Mouse (Mus musculus): ENCODE measurements around the gene Dab1.

Gene Dab1

DNA sequence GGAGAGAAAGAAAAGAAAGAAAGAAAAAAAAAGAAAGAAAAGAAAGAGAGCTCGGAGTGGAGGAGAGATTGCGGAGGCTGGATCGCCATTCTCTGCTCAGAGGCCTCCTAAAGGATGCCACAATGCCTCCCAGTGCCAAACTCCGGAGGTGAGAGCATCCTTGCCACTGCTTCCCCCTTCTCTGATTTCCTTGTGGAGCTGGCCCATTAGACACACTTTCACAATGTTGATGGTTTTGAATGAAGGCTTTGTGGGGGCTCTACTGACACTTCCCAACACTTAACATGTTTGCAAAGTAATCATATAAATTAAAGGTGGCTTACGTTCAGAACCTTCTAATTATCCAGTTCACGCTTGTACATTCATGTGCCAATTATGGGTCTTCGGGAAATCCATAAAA, 749.9 kb downstream of the Dab1 start:
- DNase-seq (ENCODE audit: low spot score): no peak

DNA sequence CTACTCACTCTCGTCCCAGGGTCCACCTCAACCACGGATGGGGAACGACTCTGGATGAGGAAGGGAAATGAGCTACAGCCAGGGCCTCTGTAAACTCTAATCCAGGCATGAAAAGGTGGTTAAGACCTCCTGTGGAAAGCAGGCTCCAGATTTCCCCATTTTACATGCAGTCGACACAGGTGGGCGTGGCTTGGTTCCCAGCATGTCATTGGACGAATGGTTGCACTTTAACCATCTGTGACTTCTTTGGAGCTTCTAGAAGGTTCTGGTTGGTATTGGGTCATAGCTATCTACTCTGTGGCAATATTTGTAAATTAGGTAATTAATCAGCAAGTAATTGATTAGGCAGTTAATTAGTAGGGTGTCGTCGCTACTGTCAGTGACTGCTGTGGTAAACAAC, 752.0 kb downstream of the Dab1 start:
- DNase-seq (ENCODE audit: low spot score): no peak

DNA sequence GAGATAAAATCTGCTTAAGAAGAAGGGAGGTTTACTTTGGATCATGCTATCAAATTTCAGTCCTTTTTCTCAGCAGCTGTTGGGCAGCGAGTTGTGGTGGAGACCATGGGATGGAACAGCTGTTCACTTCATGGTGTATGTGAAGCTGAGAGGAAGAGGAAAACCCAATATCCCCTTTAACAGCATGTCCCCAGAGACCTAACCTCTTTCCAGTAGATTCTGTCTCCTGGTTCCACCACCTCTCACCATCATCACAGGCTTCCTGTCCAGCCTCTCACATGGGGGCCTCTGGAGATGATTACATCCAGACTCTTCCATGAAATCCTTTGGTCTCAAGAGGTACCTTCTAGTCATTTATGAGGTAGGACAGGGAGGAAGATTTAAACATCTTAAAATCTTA, 755.0 kb downstream of the Dab1 start:
- DNase-seq (ENCODE audit: low spot score): no peak

DNA sequence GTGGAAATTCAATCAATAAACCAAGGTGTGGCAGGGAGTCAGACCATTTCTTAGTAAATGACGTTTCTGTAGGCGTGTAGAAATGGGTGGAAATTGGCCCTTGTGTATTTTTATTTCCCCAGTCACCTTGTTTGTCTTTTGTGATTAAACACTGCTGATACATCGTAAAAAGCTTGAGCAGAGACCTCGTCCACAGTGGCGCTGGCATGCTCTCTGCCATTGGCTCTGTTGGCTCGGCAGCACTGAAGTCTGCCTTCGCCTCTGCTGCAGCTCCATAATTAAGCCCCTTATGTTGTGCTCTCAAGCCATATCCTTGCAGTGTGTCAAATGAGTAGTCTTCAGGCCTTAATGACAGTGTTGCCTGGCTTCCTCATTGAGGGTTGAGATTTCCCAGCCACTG, 765.5 kb downstream of the Dab1 start:
- no peak for DNase-seq (ENCODE audit: low spot score)

DNA sequence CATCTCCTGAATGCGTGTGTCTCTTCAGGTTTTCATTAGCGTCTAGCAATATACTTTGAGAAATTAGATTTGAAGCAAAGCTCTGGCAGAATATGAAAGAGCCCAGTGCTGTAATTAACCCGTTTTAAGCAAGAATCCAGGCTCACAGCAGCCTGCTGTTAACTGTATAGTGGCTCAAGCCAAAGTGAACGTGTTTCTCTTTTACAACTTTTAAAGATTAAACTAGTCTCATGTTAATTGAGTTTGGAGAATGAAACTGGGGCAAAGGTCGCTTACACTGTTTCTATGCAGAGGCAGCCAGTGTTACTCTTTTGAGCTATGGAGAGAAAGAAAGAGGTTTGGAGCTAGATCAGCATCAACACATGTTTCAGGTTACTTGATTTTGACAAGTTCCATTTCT, 766.1 kb downstream of the Dab1 start:
- no peak for DNase-seq (ENCODE audit: low spot score)

DNA sequence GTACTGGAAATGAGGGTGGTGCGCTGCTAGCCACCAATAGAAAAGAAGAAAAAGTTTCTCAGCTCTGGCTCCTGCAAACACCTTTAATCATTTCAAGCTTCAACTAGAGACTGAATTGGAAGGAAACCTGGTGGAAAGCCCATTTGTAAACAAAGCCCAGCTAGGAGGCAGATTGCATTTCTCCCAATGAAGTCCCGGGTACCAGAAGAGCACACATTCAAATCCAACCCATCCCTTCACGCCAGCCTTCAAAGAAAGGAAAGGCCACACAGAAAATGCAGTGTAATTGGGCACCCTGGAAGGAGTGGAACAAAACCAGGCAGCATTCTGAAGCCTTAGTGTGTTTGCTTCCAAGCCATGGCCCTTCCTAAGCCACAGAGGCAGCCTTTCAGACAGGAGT, 776.4 kb downstream of the Dab1 start:
- no peak for DNase-seq (ENCODE audit: low spot score)

DNA sequence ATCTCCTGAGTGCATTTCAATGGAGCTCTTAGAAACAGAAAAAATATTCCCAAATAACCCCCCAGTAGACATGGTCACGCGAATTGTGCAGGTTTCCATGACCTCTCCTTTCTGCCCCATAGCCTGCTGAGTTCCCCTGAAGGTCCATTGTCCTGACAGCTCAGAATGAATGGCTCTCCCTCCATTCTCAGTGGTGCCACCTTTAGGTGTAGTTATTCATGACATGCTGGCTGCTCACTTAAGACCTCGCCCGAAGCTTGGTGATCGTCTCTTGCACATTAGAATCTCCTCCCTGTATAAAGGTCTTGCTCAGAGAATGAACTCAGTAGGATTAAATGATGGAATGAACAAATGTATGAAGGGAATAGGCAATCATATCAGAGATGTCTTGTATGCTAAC, 776.9 kb downstream of the Dab1 start:
- no peak for DNase-seq (ENCODE audit: low spot score)

DNA sequence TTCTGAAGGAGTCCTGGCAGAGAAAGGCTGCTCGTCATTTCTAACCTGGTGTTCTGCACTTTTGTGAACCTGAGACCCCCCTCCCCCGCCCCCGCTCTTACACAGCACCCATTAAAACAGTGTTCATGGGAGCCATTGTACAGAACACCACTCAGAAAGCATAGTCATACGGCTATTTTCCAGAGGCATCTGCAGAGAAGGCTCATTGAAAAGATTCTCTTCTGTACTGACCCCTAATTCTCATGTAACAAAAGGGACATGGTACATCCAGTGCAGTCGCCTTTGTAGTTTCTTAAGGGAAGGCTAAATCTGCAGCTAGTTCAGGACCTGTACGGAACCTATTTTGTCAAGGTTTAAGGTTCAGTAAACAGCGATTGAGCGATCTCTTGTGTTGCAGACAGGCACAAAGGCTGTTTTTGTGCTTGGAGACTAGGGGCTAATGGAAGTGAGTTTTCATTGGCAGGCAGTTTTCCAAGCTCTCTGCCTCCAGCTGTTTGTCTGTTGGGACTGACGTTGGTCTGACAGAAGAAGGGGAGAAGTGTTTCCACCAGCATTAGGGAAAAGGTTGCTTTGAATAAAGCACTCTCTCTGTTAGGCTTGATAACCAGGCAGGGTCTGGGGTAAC, 780.1 kb downstream of the Dab1 start:
- DNase-seq (ENCODE audit: low spot score): no peak

DNA sequence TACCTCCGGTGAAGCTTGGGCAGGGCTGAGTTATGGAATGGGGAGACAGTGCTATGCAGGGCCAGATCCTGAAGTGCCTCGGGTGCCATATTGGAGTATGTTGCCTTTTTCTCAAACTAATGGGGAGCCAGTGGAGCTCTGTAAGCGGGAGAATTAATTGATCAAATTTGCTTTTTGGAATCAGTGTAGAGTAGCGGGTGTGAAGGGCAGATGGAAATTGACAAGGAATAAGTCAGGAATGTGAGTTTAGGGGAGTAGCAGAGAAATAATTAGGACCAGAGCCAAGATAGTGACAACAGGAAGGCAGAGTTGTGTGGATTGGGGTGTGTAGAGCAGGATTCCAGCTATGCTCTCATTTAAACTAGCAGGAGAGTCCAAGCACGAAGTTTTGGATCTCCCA, 784.9 kb downstream of the Dab1 start:
- DNase-seq (ENCODE audit: low spot score): no peak

DNA sequence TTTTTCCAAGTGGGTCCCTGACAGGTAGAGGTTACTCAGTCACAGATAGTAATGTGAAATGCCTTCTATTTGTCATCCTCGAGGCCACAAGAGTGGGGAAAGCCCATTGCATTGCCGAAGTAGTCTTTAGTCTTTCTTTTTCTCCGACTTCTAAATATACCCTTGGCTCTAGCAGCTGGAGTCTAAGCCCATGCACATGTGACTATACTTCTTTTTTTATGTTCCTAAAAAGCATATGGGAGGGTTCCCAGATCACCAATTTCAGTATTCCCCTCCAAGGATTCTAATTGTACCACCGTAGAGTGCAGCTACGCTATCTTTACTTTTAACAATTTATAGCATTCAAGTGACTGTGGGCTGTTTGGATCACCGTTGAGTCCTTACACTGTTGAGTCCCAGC, 791.8 kb downstream of the Dab1 start:
- no peak for DNase-seq (ENCODE audit: low spot score)

DNA sequence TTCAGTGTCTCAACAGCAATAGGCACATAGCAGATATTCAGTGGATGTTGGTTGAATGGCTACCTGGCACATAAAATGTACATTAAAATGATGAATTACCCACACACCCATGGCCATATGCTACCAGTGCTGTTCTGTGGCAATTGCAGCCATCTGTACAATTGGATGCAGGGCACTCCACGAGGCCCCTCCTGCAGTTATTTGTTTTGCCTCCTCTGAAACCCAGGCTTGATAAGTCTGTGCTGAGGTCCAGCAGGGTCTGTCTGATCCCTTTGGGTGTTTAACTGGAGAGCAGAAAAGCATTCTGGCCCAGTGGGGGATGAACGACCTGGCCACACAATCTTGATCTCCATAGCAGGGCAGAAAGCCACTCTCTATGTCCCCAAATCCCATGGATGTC, 796.3 kb downstream of the Dab1 start:
- no peak for DNase-seq (ENCODE audit: low spot score)

DNA sequence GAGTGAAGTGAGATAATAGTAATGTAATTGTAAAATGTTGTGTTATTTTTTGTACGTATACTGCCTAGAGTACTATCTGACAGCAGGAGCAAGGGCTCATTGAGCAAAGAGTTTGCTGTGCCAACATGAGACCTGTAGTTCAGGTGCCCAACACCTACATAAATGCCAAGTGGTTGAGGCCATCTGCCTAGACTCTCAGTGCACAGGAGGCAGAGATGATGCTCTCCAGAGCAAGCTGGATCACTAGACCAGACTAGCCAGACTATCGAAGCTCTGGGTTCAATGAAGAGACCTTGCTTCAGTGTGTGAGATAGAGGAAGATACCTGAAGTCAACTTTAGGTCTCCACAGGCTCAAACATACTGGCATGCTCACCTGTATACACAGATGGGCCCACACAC, 799.2 kb downstream of the Dab1 start:
- DNase-seq (ENCODE audit: low spot score): no peak

DNA sequence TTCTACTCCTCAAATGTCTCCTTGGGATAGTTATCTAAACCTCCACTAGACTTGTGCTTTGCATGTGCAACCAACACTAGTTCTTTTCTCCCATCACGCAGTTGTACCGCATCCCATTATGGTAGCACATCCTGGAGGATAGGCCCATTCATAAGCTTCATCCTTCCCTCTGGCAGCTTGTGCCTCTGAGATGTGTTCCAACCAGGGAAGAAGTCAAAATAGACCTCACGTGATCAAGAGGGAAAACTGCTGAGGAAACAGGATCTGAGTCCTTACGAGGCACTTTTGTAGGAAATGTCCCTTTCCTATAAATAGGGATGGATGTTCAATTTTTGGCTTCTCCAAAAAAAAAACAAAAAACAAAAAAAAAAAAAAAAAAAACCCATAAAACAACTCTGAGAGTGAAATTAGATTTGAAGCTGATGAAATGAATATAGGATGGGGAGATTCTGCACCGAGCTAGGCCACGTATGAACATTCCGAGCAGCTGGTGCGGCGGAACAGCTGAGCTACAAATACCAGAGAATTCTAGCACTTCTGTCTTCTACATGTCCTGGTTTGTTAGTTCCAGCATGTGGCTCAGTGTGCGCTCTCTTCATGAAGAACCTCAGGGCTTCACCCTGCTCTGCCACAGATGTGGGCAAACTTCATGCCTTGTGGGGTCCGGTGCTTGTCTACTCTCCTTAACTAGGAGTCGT, 802.0 kb downstream of the Dab1 start:
- DNase-seq (ENCODE audit: low spot score): no peak

DNA sequence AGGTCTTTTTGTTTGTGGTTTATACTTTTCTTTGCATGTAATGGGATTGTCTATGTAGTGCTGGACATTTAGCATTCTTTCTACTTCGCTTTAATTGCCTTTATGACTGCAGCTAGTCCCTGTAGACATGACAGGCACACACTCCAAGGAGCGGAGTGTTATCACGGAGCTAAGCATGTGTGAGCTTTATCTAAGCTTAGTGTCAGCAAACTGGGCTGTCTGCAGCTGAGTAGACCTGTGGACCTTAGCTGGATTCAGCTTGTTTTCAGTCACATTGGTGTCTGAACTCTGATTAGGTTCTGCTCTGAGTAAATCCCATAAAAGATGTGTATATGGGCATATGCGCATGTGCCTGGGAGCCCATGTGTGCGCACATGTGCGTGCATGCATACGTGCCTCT, 810.0 kb downstream of the Dab1 start:
- DNase-seq (ENCODE audit: low spot score): no peak

DNA sequence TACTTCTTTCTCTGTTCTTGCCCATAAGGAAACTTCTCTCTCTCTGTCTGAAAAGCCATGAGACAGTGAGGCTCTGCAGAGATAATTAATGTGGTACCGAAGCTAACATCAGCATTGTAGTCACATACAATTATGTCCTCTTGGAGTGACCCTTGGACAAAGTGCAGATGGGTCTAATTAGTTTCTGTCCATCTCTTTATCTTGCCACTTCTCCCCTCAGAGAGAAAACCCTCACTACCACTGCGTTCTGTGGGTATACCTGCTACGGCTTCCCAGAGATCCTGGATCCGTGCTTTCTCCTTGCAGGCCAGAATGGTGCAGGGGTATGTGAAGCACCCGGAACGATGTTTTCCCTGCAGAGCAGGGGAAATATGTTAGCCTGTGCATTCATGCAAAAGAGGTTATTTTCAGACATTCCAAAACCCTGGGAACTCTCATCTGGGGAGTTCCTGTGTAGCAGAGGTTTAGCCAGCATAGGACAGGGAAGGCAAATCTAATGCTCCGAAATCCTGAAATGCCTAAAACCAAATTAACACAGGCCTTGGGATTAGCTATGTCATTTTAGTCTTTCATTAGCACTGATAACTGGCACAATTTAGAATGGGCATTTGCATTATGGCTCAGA, 812.2 kb downstream of the Dab1 start:
- DNase-seq (ENCODE audit: low spot score): no peak

DNA sequence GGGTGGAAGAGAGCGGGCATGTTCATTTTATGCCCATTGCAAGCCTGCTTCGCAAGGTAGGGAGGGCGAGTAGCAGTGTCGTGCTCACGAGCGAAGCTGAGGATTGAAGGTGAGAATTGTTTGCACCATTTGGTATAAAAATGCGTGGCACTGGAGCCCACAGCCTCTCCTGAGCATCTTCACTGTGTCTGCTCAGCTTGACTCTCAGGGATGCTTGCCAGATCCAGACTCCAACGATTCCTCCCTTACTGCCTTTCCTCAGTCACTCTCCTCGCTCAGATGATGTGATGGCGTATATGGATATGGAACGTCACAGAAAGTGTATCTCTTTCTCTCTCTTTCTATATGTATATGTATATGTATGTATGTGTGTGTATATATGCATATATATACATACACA, 813.0 kb downstream of the Dab1 start:
- DNase-seq (ENCODE audit: low spot score): no peak

DNA sequence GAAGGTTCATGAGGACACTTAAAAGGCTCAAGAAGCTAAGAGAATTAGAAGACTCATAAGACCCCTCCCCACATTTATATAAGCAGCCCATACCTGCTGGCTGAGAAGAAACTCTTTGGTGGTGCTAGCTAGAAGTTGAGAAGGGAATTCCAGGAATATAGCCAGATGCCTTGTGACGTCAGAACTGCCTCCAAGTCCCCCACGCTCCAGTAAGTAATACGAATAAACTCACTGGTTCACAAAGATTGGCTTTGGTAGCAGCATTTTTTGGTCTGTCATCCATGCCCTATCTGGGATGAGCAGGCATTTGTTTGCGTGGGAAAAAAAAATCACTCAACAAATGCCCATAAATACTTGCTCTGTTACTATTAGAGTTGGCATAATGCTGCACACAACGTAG, 816.6 kb downstream of the Dab1 start:
- no peak for DNase-seq (ENCODE audit: low spot score)

DNA sequence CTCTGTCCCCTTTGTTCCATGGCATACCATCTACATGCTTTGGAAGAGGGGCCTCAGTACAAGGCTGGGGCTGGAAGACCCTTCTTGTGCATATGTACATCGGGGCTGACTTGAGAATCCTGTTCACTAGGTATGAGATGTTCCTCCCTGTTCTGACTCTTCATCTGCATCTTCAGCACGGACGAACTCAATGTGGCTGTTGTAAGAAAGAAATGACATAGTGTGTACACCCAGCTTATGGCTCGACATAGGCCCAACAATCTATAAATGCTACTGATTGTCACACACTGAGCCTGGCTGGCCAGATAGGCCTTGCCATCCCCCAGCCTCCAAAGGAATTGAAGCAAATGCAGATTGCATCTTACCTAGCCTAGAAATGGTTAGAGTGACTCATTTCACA, 817.3 kb downstream of the Dab1 start:
- DNase-seq (ENCODE audit: low spot score): no peak

DNA sequence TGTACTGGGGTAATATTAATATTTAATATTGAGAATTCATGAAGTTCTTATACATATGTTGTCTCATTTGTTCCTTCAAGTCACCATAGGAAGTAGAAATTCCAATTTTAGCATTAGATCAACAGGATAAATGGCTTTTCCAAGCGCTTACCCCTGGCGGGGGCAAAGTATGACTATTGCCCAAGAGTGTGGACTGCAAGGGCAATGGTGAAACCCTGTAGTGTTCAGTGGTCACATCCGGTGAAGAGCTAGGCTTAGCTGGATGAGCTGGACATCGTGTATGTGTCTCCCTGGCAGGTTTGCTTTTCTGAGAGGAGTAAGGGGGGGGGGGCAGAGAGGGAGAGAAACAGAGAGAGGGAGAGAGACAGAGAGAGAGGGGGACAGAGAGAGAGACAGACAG, 819.6 kb downstream of the Dab1 start:
- DNase-seq (ENCODE audit: low spot score): no peak

DNA sequence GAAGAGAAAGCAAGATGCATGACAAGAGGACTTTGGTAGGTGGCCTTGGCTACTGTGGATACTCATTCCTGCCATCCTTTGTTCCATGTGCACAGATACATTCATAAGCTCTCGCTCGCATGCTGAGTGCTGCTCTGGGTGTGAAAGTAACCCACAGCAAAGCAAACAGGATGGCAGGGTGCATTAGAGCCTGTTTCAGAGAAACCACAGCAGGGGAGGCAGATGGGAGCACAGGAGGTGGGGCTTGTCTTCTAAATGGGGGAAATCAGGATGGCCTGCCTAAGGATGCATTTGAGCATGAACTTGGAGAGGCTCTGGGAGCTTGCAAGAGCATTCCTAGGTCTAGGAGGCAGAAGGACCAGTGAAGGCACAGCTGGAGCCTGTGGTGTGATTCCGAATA, 820.5 kb downstream of the Dab1 start:
- DNase-seq (ENCODE audit: low spot score): no peak

DNA sequence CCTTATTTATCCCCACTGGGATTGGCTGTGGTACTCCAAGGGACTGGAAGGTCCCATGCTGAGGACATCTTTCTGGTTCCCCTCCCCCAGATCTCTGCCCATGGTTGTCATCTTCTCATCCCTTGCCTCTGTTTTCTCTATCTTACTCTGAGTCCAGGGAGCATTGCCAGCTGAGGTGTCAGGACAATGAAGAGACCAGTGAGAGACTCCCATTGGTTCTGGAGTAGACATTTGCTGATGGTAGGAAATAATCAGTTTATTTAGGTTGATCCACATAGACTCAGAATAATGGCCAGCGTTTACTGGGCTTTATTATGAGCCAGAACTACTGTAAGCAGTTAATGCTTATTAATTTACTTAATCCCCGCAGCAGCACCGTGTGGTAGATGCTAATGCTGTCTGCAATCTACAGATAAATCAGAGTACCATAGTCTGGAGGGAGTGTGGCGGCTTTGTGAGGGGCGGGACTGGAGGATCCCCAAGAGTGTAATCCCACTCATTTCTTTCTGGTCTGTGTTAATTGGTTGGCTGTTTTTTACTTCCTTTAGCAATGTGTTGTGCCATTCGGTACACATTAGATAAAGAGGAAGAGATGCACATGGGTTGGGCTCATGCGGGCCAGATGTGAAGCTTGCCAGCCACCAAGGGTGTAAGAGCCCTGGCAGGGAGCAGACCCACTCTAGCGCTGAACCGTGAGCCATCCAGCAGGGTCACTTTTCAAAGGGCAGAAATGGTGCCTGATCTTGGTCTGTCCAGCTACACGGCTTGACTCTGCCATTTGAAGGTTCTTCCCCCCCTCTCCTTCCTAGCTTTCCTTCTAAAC, 824.0 kb downstream of the Dab1 start:
- no peak for DNase-seq (ENCODE audit: low spot score)

DNA sequence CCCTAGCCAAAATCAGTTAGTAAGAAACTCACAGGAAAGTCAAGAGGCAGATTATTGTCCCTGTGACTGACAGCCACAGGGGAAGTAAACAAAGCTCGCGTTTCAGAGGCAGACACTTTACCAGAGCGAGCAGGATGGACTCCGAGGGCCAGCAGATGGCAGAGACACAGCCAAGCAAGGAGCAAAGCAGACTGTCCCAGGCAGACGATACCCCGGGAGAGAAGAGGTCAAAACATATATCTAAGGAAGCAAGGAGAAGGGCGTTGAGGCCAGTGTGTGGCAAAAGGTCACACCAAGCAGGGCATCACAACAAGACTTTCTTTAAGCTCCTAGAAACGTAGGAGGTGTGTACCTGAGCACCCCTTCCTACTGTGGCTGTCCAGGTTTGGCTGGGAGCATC, 824.6 kb downstream of the Dab1 start:
- DNase-seq (ENCODE audit: low spot score): no peak

DNA sequence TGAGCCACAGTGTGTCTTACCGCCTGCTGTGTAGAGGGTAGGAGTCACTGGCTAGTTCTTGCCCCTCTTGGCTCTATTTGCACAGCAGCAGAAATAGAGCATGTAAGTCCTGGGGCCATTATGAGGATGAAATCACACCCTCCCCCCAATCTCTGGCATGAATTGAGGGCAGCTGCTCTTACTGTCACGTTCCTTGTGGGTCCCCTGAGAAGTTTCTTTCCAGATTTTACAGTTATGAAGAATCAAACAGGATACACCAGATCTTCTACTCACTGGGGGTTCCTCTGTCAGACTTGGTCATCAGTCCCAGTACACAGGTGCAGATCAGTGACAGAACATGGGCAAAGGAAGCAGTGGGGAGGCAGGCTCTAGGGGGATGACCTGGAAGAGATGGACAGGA, 825.8 kb downstream of the Dab1 start:
- DNase-seq (ENCODE audit: low spot score): no peak
